Mouse (Mus musculus) hindbrain, embryonic 12.5 days (tissue): ENCODE measurements around the gene E2f2. TPM values are rescaled to one million over a fixed set of nuclear protein-coding genes. Genes with fewer than 3 reads are reported as not detected.

Experiments
- ATAC-seq: fragments of 200-750 bp; cut with Nextera tagmentation; 2 replicates; pipeline ENCODE4 v1.8.0; 2017; ENCODE audit warnings: moderate TSS enrichment; ENCODE audit not compliant: low FRiP score
- H3K27ac ChIP-seq: fragments of 300-500 bp; sonication (generic); 2 replicates; pipeline ENCODE4 v1.5.1; 2016; ENCODE audit warnings: mild to moderate bottlenecking
- H3K27me3 ChIP-seq: fragments of 300-500 bp; sonication (generic); 2 replicates; pipeline ENCODE4 v1.6.1; 2016; ENCODE audit warnings: mild to moderate bottlenecking
- H3K36me3 ChIP-seq: fragments of 300-500 bp; sonication (generic); 2 replicates; pipeline ENCODE4 v1.6.1; 2016; ENCODE audit warnings: mild to moderate bottlenecking
- H3K4me1 ChIP-seq: fragments of 300-500 bp; sonication (generic); 2 replicates; pipeline ENCODE4 v1.6.1; 2016
- H3K4me2 ChIP-seq: fragments of 300-500 bp; sonication (generic); replicated peaks from 2 replicates; pipeline ENCODE4 v1.6.1; 2016; ENCODE audit warnings: mild to moderate bottlenecking
- H3K4me3 ChIP-seq: fragments of 300-500 bp; sonication (generic); 2 replicates; pipeline ENCODE4 v1.5.1; 2016; ENCODE audit warnings: mild to moderate bottlenecking
- H3K9ac ChIP-seq: fragments of 300-500 bp; sonication (generic); 2 replicates; pipeline ENCODE4 v1.6.1; 2016; ENCODE audit warnings: mild to moderate bottlenecking, moderate library complexity
- H3K9me3 ChIP-seq: fragments of 300-500 bp; sonication (generic); replicated peaks from 2 replicates; pipeline ENCODE4 v1.6.1; 2016; ENCODE audit warnings: mild to moderate bottlenecking
- WGBS: fragments of 180-500 bp; shearing (Covaris S2); methylation state at CpG from one replicate; pipeline ENCODE4 v1.1.7; 2016; 5-methylcytosine and 5-hydroxymethylcytosine counted together
- polyA plus RNA-seq: library from polyadenylated mRNA; unstranded; fragments of >200 nt; fragmentation: Nextera tagmentation; extraction: Ambion mirVana; gene quantifications from 2 replicates; pipeline ENCODE4 v1.2.1, GENCODE M21; 2016

Gene E2f2
- polyA plus RNA-seq, result 7.0 and 7.9 TPM in 2 replicates

GRCm38 (mm10) chr4:136172011-136172541 is at the start of gene E2f2:
Gene E2f2 (plus strand): TSS chr4:136172394.
- Histone ChIP-seq H3K27ac (peak within 1 kb of the TSS; percentile 7; the same call in 1 of the 2 replicates), H3K9me3 (no peaks in the 10 kb centered on the region), H3K27me3 (no peaks in the 10 kb centered on the region; the same call in 1 of the 2 replicates), H3K9ac (peak within 1 kb of the TSS; percentile 74), H3K4me3 (peak within 1 kb of the TSS; percentile 68), H3K36me3 (no peaks in the 10 kb centered on the region), H3K4me2 (peak within 1 kb of the TSS; percentile 100), H3K4me1 (peaks cover 39% of the 10 kb centered on the region)
- under 1% methylated on average over 35 of the region's 35 CpGs for WGBS
- peak; percentile 59 for ATAC-seq

GRCm38 (mm10) chr4:136123111-136123791 is 48.9 kb upstream of the E2f2 start:
- H3K9ac ChIP-seq, result no peak overlapping the region
- 73% methylated on average over 8 of the region's 8 CpGs for WGBS

GRCm38 (mm10) chr4:136123792-136124161 is 48.4 kb upstream of the E2f2 start:
- no peaks in the 10 kb centered on the region for H3K36me3 ChIP-seq
- no peak overlapping the region for H3K4me2 ChIP-seq
- H3K27ac ChIP-seq, result no peak overlapping the region
- H3K4me1 ChIP-seq, result 0 out of 2 replicates have a peak, but pooled peaks cover 3% of the 10 kb centered on the region
- no peaks in the 10 kb centered on the region for H3K9me3 ChIP-seq
- no peaks in the 10 kb centered on the region for H3K27me3 ChIP-seq
- WGBS, result 91% methylated on average over 3 of the region's 3 CpGs
- H3K9ac ChIP-seq, result no peak overlapping the region
- ATAC-seq, result no peak
- no peak overlapping the region for H3K4me3 ChIP-seq

More at GRCm38 (mm10) chr4:136123111-136123791, 48.9 kb upstream of the E2f2 start:
- Histone ChIP-seq H3K4me2 (no peak overlapping the region), H3K27ac (no peak overlapping the region), H3K36me3 (no peaks in the 10 kb centered on the region), H3K9me3 (no peaks in the 10 kb centered on the region), H3K4me1 (0 out of 2 replicates have a peak, but pooled peaks cover 3% of the 10 kb centered on the region), H3K27me3 (no peaks in the 10 kb centered on the region), H3K4me3 (no peak overlapping the region)
- ATAC-seq, result no peak

GRCm38 (mm10) chr4:136124581-136124980 is 47.6 kb upstream of the E2f2 start:
- Histone ChIP-seq H3K4me3 (no peak overlapping the region), H3K9me3 (no peaks in the 10 kb centered on the region), H3K9ac (no peak overlapping the region), H3K4me2 (no peak overlapping the region), H3K27me3 (no peaks in the 10 kb centered on the region), H3K36me3 (no peaks in the 10 kb centered on the region), H3K27ac (no peak overlapping the region), H3K4me1 (0 out of 2 replicates have a peak, but pooled peaks cover 3% of the 10 kb centered on the region)
- no peak for ATAC-seq
- 98% methylated on average over 4 of the region's 4 CpGs for WGBS

- no peak for ATAC-seq
- Histone ChIP-seq H3K4me3 (no peak overlapping the region), H3K27ac (no peak overlapping the region), H3K4me2 (no peak overlapping the region), H3K36me3 (no peaks in the 10 kb centered on the region), H3K9me3 (no peaks in the 10 kb centered on the region), H3K4me1 (no peaks in the 10 kb centered on the region), H3K9ac (no peak overlapping the region), H3K27me3 (no peaks in the 10 kb centered on the region)
- 86% methylated on average over 11 of the region's 11 CpGs for WGBS
Observed at GRCm38 (mm10) chr4:136125458-136125857, 46.7 kb upstream of the E2f2 start.

GRCm38 (mm10) chr4:136126019-136126418 is 46.2 kb upstream of the E2f2 start:
- Histone ChIP-seq H3K9ac (no peak overlapping the region), H3K4me3 (no peak overlapping the region), H3K27ac (no peak overlapping the region), H3K27me3 (no peaks in the 10 kb centered on the region), H3K36me3 (no peaks in the 10 kb centered on the region), H3K4me2 (no peak overlapping the region), H3K4me1 (no peaks in the 10 kb centered on the region), H3K9me3 (no peaks in the 10 kb centered on the region)
- 74% methylated on average over 5 of the region's 5 CpGs for WGBS
- ATAC-seq, result no peak

- peaks cover 3% of the 10 kb centered on the region for H3K4me1 ChIP-seq
- H3K4me2 ChIP-seq, result no peak overlapping the region
- no peak overlapping the region for H3K27ac ChIP-seq
- H3K27me3 ChIP-seq, result no peaks in the 10 kb centered on the region
- no peak for ATAC-seq
- no peak overlapping the region for H3K4me3 ChIP-seq
- no peaks in the 10 kb centered on the region for H3K9me3 ChIP-seq
- no peak overlapping the region for H3K9ac ChIP-seq
- H3K36me3 ChIP-seq, result no peaks in the 10 kb centered on the region
- WGBS, result 58% methylated on average over 13 of the region's 13 CpGs
Observed at GRCm38 (mm10) chr4:136127670-136128069, 44.5 kb upstream of the E2f2 start.

- 92% methylated on average over 1 of the region's 1 CpGs for WGBS
- Histone ChIP-seq H3K27me3 (no peaks in the 10 kb centered on the region), H3K4me2 (no peak overlapping the region), H3K4me1 (peaks cover 23% of the 10 kb centered on the region), H3K4me3 (no peak overlapping the region), H3K36me3 (no peaks in the 10 kb centered on the region), H3K9ac (no peak overlapping the region), H3K9me3 (no peaks in the 10 kb centered on the region), H3K27ac (no peak overlapping the region)
- ATAC-seq, result no peak
Observed at GRCm38 (mm10) chr4:136129842-136130241, 42.4 kb upstream of the E2f2 start.

GRCm38 (mm10) chr4:136133801-136134200 is 38.4 kb upstream of the E2f2 start:
- Histone ChIP-seq H3K4me3 (peak overlapping the region; percentile 36; the same call in 1 of the 2 replicates), H3K4me2 (peak overlapping the region; percentile 71), H3K9ac (peak overlapping the region; percentile 73), H3K9me3 (no peaks in the 10 kb centered on the region), H3K36me3 (no peaks in the 10 kb centered on the region), H3K27me3 (no peaks in the 10 kb centered on the region), H3K27ac (peak overlapping the region; percentile 99), H3K4me1 (peaks cover 47% of the 10 kb centered on the region)
- WGBS, result 11% methylated on average over 9 of the region's 9 CpGs
- ATAC-seq, result no peak

- Histone ChIP-seq H3K27ac (peak overlapping the region; percentile 99), H3K4me1 (peaks cover 54% of the 10 kb centered on the region), H3K36me3 (no peaks in the 10 kb centered on the region), H3K27me3 (no peaks in the 10 kb centered on the region), H3K9me3 (no peaks in the 10 kb centered on the region), H3K4me2 (peak overlapping the region; percentile 71), H3K9ac (peak overlapping the region; percentile 73), H3K4me3 (peak overlapping the region; percentile 36)
- under 1% methylated on average over 15 of the region's 15 CpGs for WGBS
- peak; percentile 52 for ATAC-seq
Observed at GRCm38 (mm10) chr4:136134418-136134977, 37.7 kb upstream of the E2f2 start.

- WGBS, result 1% methylated on average over 50 of the region's 50 CpGs
- no peaks in the 10 kb centered on the region for H3K36me3 ChIP-seq
- peak overlapping the region; percentile 71 for H3K4me2 ChIP-seq
- no peaks in the 10 kb centered on the region for H3K27me3 ChIP-seq
- H3K9me3 ChIP-seq, result no peaks in the 10 kb centered on the region
- H3K4me3 ChIP-seq, result peak overlapping the region; percentile 36
- H3K4me1 ChIP-seq, result peaks cover 57% of the 10 kb centered on the region
- H3K27ac ChIP-seq, result peak overlapping the region; percentile 99
- peak; percentile 80 for ATAC-seq
- H3K9ac ChIP-seq, result peak overlapping the region; percentile 73
Observed at GRCm38 (mm10) chr4:136134978-136135873, 37.0 kb upstream of the E2f2 start.
